Mouse (Mus musculus) duodenum, adult 2 months (tissue): ENCODE results near the gene Bmpr1a. TPM values are rescaled to one million over a fixed set of nuclear protein-coding genes. Genes with fewer than 3 reads are reported as not detected.

Source experiments
- polyA plus RNA-seq: library from polyadenylated mRNA; depleted of rRNA; stranded (reverse); fragments of >200 nt; gene quantifications from 2 replicates; pipeline ENCODE4 v1.2.3, GENCODE M21; 2012; ENCODE audit warnings: low replicate concordance; rRNA removed

Bmpr1a gene
- 0.66 and 2.1 TPM in 2 replicates for polyA plus RNA-seq

DNA sequence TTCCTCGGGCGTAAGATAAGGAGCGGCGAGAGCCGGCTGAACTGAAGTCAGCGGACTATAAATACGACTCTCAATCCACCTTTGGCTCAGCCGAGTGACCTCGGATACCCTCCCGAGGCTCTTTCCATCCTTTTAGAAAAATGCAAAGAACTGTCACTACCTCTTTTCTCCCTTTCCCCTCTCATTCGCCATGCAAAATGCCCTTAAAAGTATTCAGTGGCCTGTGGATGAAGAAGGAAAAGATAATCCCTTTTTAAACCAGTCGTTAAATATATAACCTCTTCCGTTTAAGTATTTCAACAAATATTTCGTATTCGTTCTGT is at the start of gene Bmpr1a:
Gene Bmpr1a, minus strand, starts transcription at position 17 of the 323 bp plus-strand sequence.

GRCm38 (mm10) chr14:34522701-34523100 is 19.6 kb upstream of the Bmpr1a start, which contains the start of gene 9230112D13Rik:
Gene 9230112D13Rik (minus strand): TSS chr14:34522801.

DNA sequence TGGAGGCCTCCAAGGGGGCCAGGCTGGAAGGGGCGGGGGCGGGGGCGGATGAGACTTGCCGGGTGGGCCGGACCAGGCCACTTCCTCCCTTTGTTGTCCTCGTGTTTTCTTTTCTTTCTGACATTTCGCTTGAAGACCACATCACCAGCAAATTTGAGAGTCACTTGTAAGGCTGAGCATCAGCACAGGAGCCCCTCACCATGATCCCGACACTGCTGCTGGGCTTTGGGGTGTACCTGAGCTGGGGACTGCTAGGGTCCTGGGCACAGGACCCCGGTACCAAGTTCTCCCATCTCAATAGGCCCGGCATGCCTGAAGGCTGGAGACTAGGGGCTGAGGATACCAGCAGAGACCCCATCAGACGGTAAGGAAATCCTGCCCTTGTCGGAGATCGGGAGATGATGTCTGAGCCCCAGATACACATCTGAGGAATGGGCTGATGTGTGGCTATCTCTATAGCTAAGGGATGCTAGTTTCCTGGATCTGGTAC is 127.7 kb downstream of the Bmpr1a start, which contains the start of gene Mmrn2:
Gene Mmrn2, plus strand, starts transcription at position 51 of the 490 bp plus-strand sequence.

DNA sequence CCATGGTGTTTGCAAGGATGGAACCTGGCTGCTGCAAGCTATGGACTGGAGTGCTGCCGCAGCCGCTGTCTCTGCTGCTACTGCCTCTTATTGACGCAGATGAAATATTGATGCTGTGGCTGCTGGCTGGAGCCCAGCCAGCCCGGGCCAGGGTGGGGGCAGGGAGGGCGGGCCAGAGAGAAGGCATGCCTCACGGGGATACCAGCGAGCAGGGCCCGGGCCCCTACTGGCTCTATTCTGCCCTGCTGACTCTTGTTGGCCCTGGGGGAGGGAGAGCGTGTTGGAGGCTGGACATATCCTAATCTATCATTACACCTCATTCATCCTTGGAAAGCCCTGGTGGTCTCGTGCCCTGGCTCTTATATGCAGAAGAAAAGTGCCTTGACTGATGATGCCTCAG is 128.6 kb downstream of the Bmpr1a start, which contains the start of gene Sncg:
Gene Sncg, minus strand, starts transcription at position 213 of the 400 bp plus-strand sequence.

Other genes starting within 250 kb of the Bmpr1a start
- gene Shld2, start 192.8 kb downstream of the Bmpr1a start, polyA plus RNA-seq: 0.27 and 0.75 TPM in 2 replicates
- gene Glud1, start 192.6 kb downstream of the Bmpr1a start, polyA plus RNA-seq: 83.6 and 224 TPM in 2 replicates
- 0.58 TPM in 1 of 2 replicates, not detected in the other for gene Fam25c, start 147.9 kb downstream of the Bmpr1a start, polyA plus RNA-seq
- gene Sncg, start 128.6 kb downstream of the Bmpr1a start, polyA plus RNA-seq: 4.6 and 9.0 TPM in 2 replicates
- 2.6 and 3.8 TPM in 2 replicates for gene Mmrn2, start 127.9 kb downstream of the Bmpr1a start, polyA plus RNA-seq
- gene 9230112D13Rik, start 19.5 kb upstream of the Bmpr1a start, polyA plus RNA-seq: not detected in 2 replicates
- gene Ldb3, start 85.3 kb upstream of the Bmpr1a start, polyA plus RNA-seq: 41.4 and 56.7 TPM in 2 replicates
- not detected in 2 replicates for gene Opn4, start 96.8 kb upstream of the Bmpr1a start, polyA plus RNA-seq
- 2.8 and 3.2 TPM in 2 replicates for gene Wapl, start 170.6 kb upstream of the Bmpr1a start, polyA plus RNA-seq